8 mouse cellular contexts compared by ENCODE assay signal in genomic region chr4:147903601-147904000, GRCm38 (mm10). TPM values are rescaled to one million over a fixed set of nuclear protein-coding genes. Genes with fewer than 3 reads are reported as not detected.
A peak's percentile ranks its signal among the peaks of the same experiment; 100 is the strongest.
DNase-seq lines count a peak whose midpoint lies in the region; ATAC-seq and TF ChIP-seq lines count a peak whose summit lies in the region.

No protein-coding gene starts in this region.

- H3K36me3 ChIP-seq in lung, embryonic 14.5 days (ENCODE audit: insufficient read depth): peaks cover 26% of the 10 kb centered on the region
- H3K36me3 ChIP-seq in embryonic facial prominence, embryonic 14.5 days (ENCODE audit: control insufficient read depth, insufficient read depth, low read length): peaks cover 36% of the 10 kb centered on the region
- H3K36me3 ChIP-seq in limb, embryonic 10.5 days: peaks cover 41% of the 10 kb centered on the region
- peaks cover 18% of the 10 kb centered on the region for H3K36me3 ChIP-seq in small intestine, adult 2 months (ENCODE audit: control insufficient read depth, insufficient read depth, low read length)

- H3K4me1 ChIP-seq in lung, embryonic 14.5 days (ENCODE audit: insufficient read depth): peaks cover 6% of the 10 kb centered on the region; the same call in 1 of the 2 replicates
- peaks cover 11% of the 10 kb centered on the region for H3K4me1 ChIP-seq in embryonic facial prominence, embryonic 14.5 days (ENCODE audit: control insufficient read depth, insufficient read depth, low read length)
- H3K4me1 ChIP-seq in limb, embryonic 10.5 days: peaks cover 11% of the 10 kb centered on the region
- H3K4me1 ChIP-seq in small intestine, adult 2 months (ENCODE audit: control insufficient read depth, insufficient read depth, insufficient read length, low read length): peaks cover 21% of the 10 kb centered on the region

- DNase-seq in lung, embryonic 14.5 days: no peak
- no peak for DNase-seq in lung, postnatal 25 days (ENCODE audit: low spot score)
- DNase-seq in embryonic facial prominence, embryonic 14.5 days (ENCODE audit: low spot score): no peak
- DNase-seq in limb, embryonic 10.5 days (ENCODE audit: low spot score): no peak
- no peak for DNase-seq in left cerebral cortex, postnatal 25 days (ENCODE audit: low spot score in 2 of 2)
- no peak for DNase-seq in layer of hippocampus, postnatal 14 days (ENCODE audit: low spot score in 2 of 2)

- peak overlapping the region; percentile 80 for H3K4me2 ChIP-seq in lung, embryonic 14.5 days
- peak overlapping the region; percentile 71 for H3K4me2 ChIP-seq in embryonic facial prominence, embryonic 14.5 days (ENCODE audit: low read depth, low read length)

- intact Hi-C loops in left cerebral cortex, postnatal 25 days (cut with DNase I): no loop called here

- ATAC-seq in lung, embryonic 14.5 days (ENCODE audit: insufficient read depth): no peak
- no peak for ATAC-seq in embryonic facial prominence, embryonic 14.5 days (ENCODE audit: low read depth)
- ATAC-seq in megakaryocyte progenitor cell, adult 5-6 weeks (replicated peaks; ENCODE audit: poor library complexity): no peak

- no peak for TF ChIP-seq POLR2A in small intestine, adult 2 months (IDR thresholded peaks at IDR 0.05; ENCODE audit: low read depth, low read length)

- no peaks in the 10 kb centered on the region for H3K27me3 ChIP-seq in lung, embryonic 14.5 days (ENCODE audit: insufficient read depth, low read length)
- H3K27me3 ChIP-seq in embryonic facial prominence, embryonic 14.5 days (replicated peaks; ENCODE audit: control insufficient read depth, insufficient read depth, low read length): no peaks in the 10 kb centered on the region
- no peaks in the 10 kb centered on the region for H3K27me3 ChIP-seq in limb, embryonic 10.5 days (ENCODE audit: low read depth, poor library complexity, severe bottlenecking)
- no peaks in the 10 kb centered on the region for H3K27me3 ChIP-seq in small intestine, adult 2 months (ENCODE audit: control insufficient read depth, insufficient read depth, low read length)

- no peak for TF ChIP-seq CTCF in lung, embryonic 14.5 days (IDR thresholded peaks at IDR 0.05; ENCODE audit: low read depth)
- no peak for TF ChIP-seq CTCF in small intestine, adult 2 months (IDR thresholded peaks at IDR 0.05; ENCODE audit: extremely low read depth, insufficient read length, insufficient replicate concordance, low read depth, low read length)

- H3K27ac ChIP-seq in lung, embryonic 14.5 days (ENCODE audit: low read depth): no peak overlapping the region
- no peak overlapping the region for H3K27ac ChIP-seq in embryonic facial prominence, embryonic 14.5 days (replicated peaks; ENCODE audit: low read depth, low read length)
- H3K27ac ChIP-seq in limb, embryonic 10.5 days: no peak overlapping the region
- peak overlapping the region; percentile 99 for H3K27ac ChIP-seq in small intestine, adult 2 months (ENCODE audit: insufficient read depth, low read depth, low read length)

- H3K9ac ChIP-seq in lung, embryonic 14.5 days: peak overlapping the region; percentile 62
- peak overlapping the region; percentile 91 for H3K9ac ChIP-seq in embryonic facial prominence, embryonic 14.5 days (ENCODE audit: low read depth, low read length)

- no peaks in the 10 kb centered on the region for H3K9me3 ChIP-seq in lung, embryonic 14.5 days (ENCODE audit: low read depth, low read length)
- no peaks in the 10 kb centered on the region for H3K9me3 ChIP-seq in embryonic facial prominence, embryonic 14.5 days (ENCODE audit: control insufficient read depth, low read length)
- no peaks in the 10 kb centered on the region for H3K9me3 ChIP-seq in limb, embryonic 10.5 days (replicated peaks)

- WGBS in lung, embryonic 14.5 days: 68% methylated on average over 3 of the region's 3 CpGs
- WGBS in embryonic facial prominence, embryonic 14.5 days: 83% methylated on average over 3 of the region's 3 CpGs
- WGBS in limb, embryonic 10.5 days: 79% methylated on average over 3 of the region's 3 CpGs
- 28% methylated on average over 3 of the region's 3 CpGs for WGBS in small intestine, adult 2 months

- H3K4me3 ChIP-seq in lung, embryonic 14.5 days (ENCODE audit: low read depth, low read length): peak overlapping the region; percentile 89
- peak overlapping the region; percentile 81 for H3K4me3 ChIP-seq in embryonic facial prominence, embryonic 14.5 days (ENCODE audit: low read depth, low read length)
- H3K4me3 ChIP-seq in limb, embryonic 10.5 days: peak overlapping the region; percentile 95
- peak overlapping the region; percentile 68 for H3K4me3 ChIP-seq in small intestine, adult 2 months (ENCODE audit: low read depth, low read length)

RNA-seq across cellular contexts. Expression of gene Mfn2, which starts 0.9 kb away (rescaled TPM):
- polyA plus RNA-seq in lung, embryonic 14.5 days (2014; fragmentation: Nextera tagmentation; extraction: Ambion mirVana): 31.7 and 32.6 TPM in 2 replicates
- polyA plus RNA-seq in embryonic facial prominence, embryonic 14.5 days (2014; fragmentation: Nextera tagmentation; extraction: Ambion mirVana): 37.0 and 37.5 TPM in 2 replicates
- polyA plus RNA-seq in limb, embryonic 10.5 days (2016; fragmentation: Nextera tagmentation; extraction: Ambion mirVana): 29.7 and 31.5 TPM in 2 replicates
- 38.0 and 72.8 TPM in 2 replicates for polyA plus RNA-seq in small intestine, adult 2 months (2012; rRNA removed)
- total RNA-seq in megakaryocyte progenitor cell, adult 5-6 weeks (2015): 24.3 and 25.0 TPM in 2 replicates
- 29.1 and 33.6 TPM in 2 replicates for total RNA-seq in megakaryocyte progenitor cell, adult 5-6 weeks (2017)
- 100 to 1,000 TPM; 187 to 193 TPM for total RNA-seq in left cerebral cortex, postnatal 25 days (2021)
- total RNA-seq in layer of hippocampus, postnatal 14 days (2021): 100 to 1,000 TPM; 188 to 200 TPM

RNA-seq across cellular contexts. Expression of gene Plod1, which starts 33.0 kb away (rescaled TPM):
- 40.0 and 42.4 TPM in 2 replicates for polyA plus RNA-seq in lung, embryonic 14.5 days (2014; fragmentation: Nextera tagmentation; extraction: Ambion mirVana)
- polyA plus RNA-seq in embryonic facial prominence, embryonic 14.5 days (2014; fragmentation: Nextera tagmentation; extraction: Ambion mirVana): 83.8 and 102 TPM in 2 replicates
- polyA plus RNA-seq in limb, embryonic 10.5 days (2016; fragmentation: Nextera tagmentation; extraction: Ambion mirVana): 29.1 and 31.5 TPM in 2 replicates
- 8.8 and 18.8 TPM in 2 replicates for polyA plus RNA-seq in small intestine, adult 2 months (2012; rRNA removed)
- 4.8 and 5.6 TPM in 2 replicates for total RNA-seq in megakaryocyte progenitor cell, adult 5-6 weeks (2015)
- total RNA-seq in megakaryocyte progenitor cell, adult 5-6 weeks (2017): 10.5 and 12.2 TPM in 2 replicates
- total RNA-seq in left cerebral cortex, postnatal 25 days (2021): 10 to 100 TPM; 17.6 to 19.9 TPM
- 10 to 100 TPM; 26.7 to 28.4 TPM for total RNA-seq in layer of hippocampus, postnatal 14 days (2021)

RNA-seq across cellular contexts. Expression of gene Fv1, which starts 34.8 kb away (rescaled TPM):
- 9.5 and 11.5 TPM in 2 replicates for polyA plus RNA-seq in lung, embryonic 14.5 days (2014; fragmentation: Nextera tagmentation; extraction: Ambion mirVana)
- polyA plus RNA-seq in embryonic facial prominence, embryonic 14.5 days (2014; fragmentation: Nextera tagmentation; extraction: Ambion mirVana): 5.2 and 5.5 TPM in 2 replicates
- polyA plus RNA-seq in limb, embryonic 10.5 days (2016; fragmentation: Nextera tagmentation; extraction: Ambion mirVana): 13.5 and 13.7 TPM in 2 replicates
- polyA plus RNA-seq in small intestine, adult 2 months (2012; rRNA removed): 0.41 and 0.58 TPM in 2 replicates
- total RNA-seq in megakaryocyte progenitor cell, adult 5-6 weeks (2015): 4.2 and 5.3 TPM in 2 replicates
- 13.4 and 15.9 TPM in 2 replicates for total RNA-seq in megakaryocyte progenitor cell, adult 5-6 weeks (2017)
- 1 to 10 TPM; 8.9 to 9.5 TPM for total RNA-seq in left cerebral cortex, postnatal 25 days (2021)
- 1 to 10 TPM; 7.2 to 8.9 TPM for total RNA-seq in layer of hippocampus, postnatal 14 days (2021)

RNA-seq across cellular contexts. Expression of gene Miip, which starts 35.0 kb away (rescaled TPM):
- 32.7 and 39.1 TPM in 2 replicates for polyA plus RNA-seq in lung, embryonic 14.5 days (2014; fragmentation: Nextera tagmentation; extraction: Ambion mirVana)
- 23.9 and 25.6 TPM in 2 replicates for polyA plus RNA-seq in embryonic facial prominence, embryonic 14.5 days (2014; fragmentation: Nextera tagmentation; extraction: Ambion mirVana)
- 57.4 and 64.2 TPM in 2 replicates for polyA plus RNA-seq in limb, embryonic 10.5 days (2016; fragmentation: Nextera tagmentation; extraction: Ambion mirVana)
- polyA plus RNA-seq in small intestine, adult 2 months (2012; rRNA removed): 19.6 and 48.3 TPM in 2 replicates
- total RNA-seq in megakaryocyte progenitor cell, adult 5-6 weeks (2015): 34.1 and 40.2 TPM in 2 replicates
- 43.6 and 50.4 TPM in 2 replicates for total RNA-seq in megakaryocyte progenitor cell, adult 5-6 weeks (2017)
- 10 to 100 TPM; 16.2 to 18.3 TPM for total RNA-seq in left cerebral cortex, postnatal 25 days (2021)
- total RNA-seq in layer of hippocampus, postnatal 14 days (2021): 10 to 100 TPM; 20.6 to 21.5 TPM

RNA-seq across cellular contexts. Expression of gene 2510039O18Rik, which starts 37.1 kb away (rescaled TPM):
- polyA plus RNA-seq in lung, embryonic 14.5 days (2014; fragmentation: Nextera tagmentation; extraction: Ambion mirVana): 20.2 and 22.5 TPM in 2 replicates
- polyA plus RNA-seq in embryonic facial prominence, embryonic 14.5 days (2014; fragmentation: Nextera tagmentation; extraction: Ambion mirVana): 23.0 and 23.4 TPM in 2 replicates
- polyA plus RNA-seq in limb, embryonic 10.5 days (2016; fragmentation: Nextera tagmentation; extraction: Ambion mirVana): 13.3 and 13.5 TPM in 2 replicates
- polyA plus RNA-seq in small intestine, adult 2 months (2012; rRNA removed): 97.5 and 209 TPM in 2 replicates
- total RNA-seq in megakaryocyte progenitor cell, adult 5-6 weeks (2015): 32.9 and 34.2 TPM in 2 replicates
- total RNA-seq in megakaryocyte progenitor cell, adult 5-6 weeks (2017): 30.4 and 38.6 TPM in 2 replicates
- 10 to 100 TPM; 29.0 to 30.6 TPM for total RNA-seq in left cerebral cortex, postnatal 25 days (2021)
- total RNA-seq in layer of hippocampus, postnatal 14 days (2021): 10 to 100 TPM; 27.7 to 28.8 TPM
